Mouse (Mus musculus): ENCODE results near the gene Fig4. TPM values are rescaled to one million over a fixed set of nuclear protein-coding genes. Genes with fewer than 3 reads are reported as not detected.

Fig4 gene
- polyA plus RNA-seq, 1 experiment = 8.4 TPM

- 78% methylated on average over 7 of the region's 7 CpGs for WGBS
- no peak for DNase-seq (ENCODE audit: low read depth, low spot score)
Observed at GRCm38 (mm10) chr10:41271860-41272259, 31.2 kb downstream of the Fig4 start.

GRCm38 (mm10) chr10:41261889-41262288, 41.2 kb downstream of the Fig4 start:
- DNase-seq (ENCODE audit: low read depth, low spot score) = no peak

GRCm38 (mm10) chr10:41261218-41261617, 41.8 kb downstream of the Fig4 start:
- DNase-seq (ENCODE audit: low read depth, low spot score) = no peak
- WGBS = 78% methylated on average over 1 of the region's 1 CpGs

- WGBS = 57% methylated on average over 8 of the region's 8 CpGs
- DNase-seq (ENCODE audit: low read depth, low spot score) = no peak
Observed at GRCm38 (mm10) chr10:41260243-41261006, 42.6 kb downstream of the Fig4 start.

GRCm38 (mm10) chr10:41250749-41251065, 52.4 kb downstream of the Fig4 start:
- DNase-seq (ENCODE audit: low read depth, low spot score) = no peak
- WGBS = 71% methylated on average over 5 of the region's 5 CpGs

GRCm38 (mm10) chr10:41250045-41250748, 52.9 kb downstream of the Fig4 start:
- 69% methylated on average over 8 of the region's 8 CpGs for WGBS
- DNase-seq (ENCODE audit: low read depth, low spot score) = no peak

- WGBS = 89% methylated on average over 8 of the region's 8 CpGs
Observed at GRCm38 (mm10) chr10:41249006-41249659, 53.9 kb downstream of the Fig4 start.

GRCm38 (mm10) chr10:41247800-41248473, 55.1 kb downstream of the Fig4 start:
- WGBS = 88% methylated on average over 5 of the region's 5 CpGs
- DNase-seq (ENCODE audit: low read depth, low spot score) = no peak

More at GRCm38 (mm10) chr10:41249006-41249659, 53.9 kb downstream of the Fig4 start:
- DNase-seq (ENCODE audit: low read depth, low spot score) = no peak

GRCm38 (mm10) chr10:41246111-41246510, 56.9 kb downstream of the Fig4 start:
- no peak for DNase-seq (ENCODE audit: low read depth, low spot score)
- 78% methylated on average over 5 of the region's 5 CpGs for WGBS

GRCm38 (mm10) chr10:41245477-41245876, 57.6 kb downstream of the Fig4 start:
- WGBS = 94% methylated on average over 6 of the region's 6 CpGs
- DNase-seq (ENCODE audit: low read depth, low spot score) = no peak

GRCm38 (mm10) chr10:41245028-41245427, 58.0 kb downstream of the Fig4 start:
- no peak for DNase-seq (ENCODE audit: low read depth, low spot score)
- 89% methylated on average over 6 of the region's 6 CpGs for WGBS

GRCm38 (mm10) chr10:41243930-41244329, 59.1 kb downstream of the Fig4 start:
- 96% methylated on average over 6 of the region's 6 CpGs for WGBS
- DNase-seq (ENCODE audit: low read depth, low spot score) = no peak

GRCm38 (mm10) chr10:41241558-41242242, 61.4 kb downstream of the Fig4 start:
- 76% methylated on average over 6 of the region's 6 CpGs for WGBS

GRCm38 (mm10) chr10:41241080-41241479, 62.0 kb downstream of the Fig4 start:
- DNase-seq (ENCODE audit: low read depth, low spot score) = no peak
- 38% methylated on average over 7 of the region's 7 CpGs for WGBS

More at GRCm38 (mm10) chr10:41241558-41242242, 61.4 kb downstream of the Fig4 start:
- no peak for DNase-seq (ENCODE audit: low read depth, low spot score)

- WGBS = 88% methylated on average over 2 of the region's 2 CpGs
- no peak for DNase-seq (ENCODE audit: low read depth, low spot score)
Observed at GRCm38 (mm10) chr10:41236020-41236419, 67.0 kb downstream of the Fig4 start.

GRCm38 (mm10) chr10:41235584-41235983, 67.5 kb downstream of the Fig4 start:
- no peak for DNase-seq (ENCODE audit: low read depth, low spot score)
- WGBS = 94% methylated on average over 3 of the region's 3 CpGs

- no peak for DNase-seq (ENCODE audit: low read depth, low spot score)
- 94% methylated on average over 2 of the region's 2 CpGs for WGBS
Observed at GRCm38 (mm10) chr10:41235159-41235558, 67.9 kb downstream of the Fig4 start.

- WGBS = 76% methylated on average over 9 of the region's 9 CpGs
- DNase-seq (ENCODE audit: low read depth, low spot score) = no peak
Observed at GRCm38 (mm10) chr10:41234552-41234951, 68.5 kb downstream of the Fig4 start.

- WGBS = 79% methylated on average over 6 of the region's 6 CpGs
- no peak for DNase-seq (ENCODE audit: low read depth, low spot score)
Observed at GRCm38 (mm10) chr10:41233140-41233539, 69.9 kb downstream of the Fig4 start.
